Mouse (Mus musculus): ENCODE measurements at regions not wholly inside any gene's neighbourhood (a gene's known extent, or its start where the extent isn't known, plus 50 kb on each side); places are given as distances from the start of the nearest gene placed in this dataset.

- no peak for TF ChIP-seq CTCF (IDR thresholded peaks at IDR 0.05; ENCODE audit: low read depth)
- no peak for TF ChIP-seq EP300 (optimal IDR thresholded peaks at IDR 0.05)
Measured at GRCm38 (mm10) chr8:49465070-49465469, 621.3 kb upstream of the Tenm3 start.
